Mouse (Mus musculus): ENCODE measurements around the gene Cfap46. TPM values are rescaled to one million over a fixed set of nuclear protein-coding genes. Genes with fewer than 3 reads are reported as not detected.

Cfap46 gene
- polyA plus RNA-seq, 1 experiment from 2014 or later, result 2.9 TPM

GRCm38 (mm10) chr7:139572665-139573064 lies 111.0 kb downstream of the Cfap46 start:
- Histone ChIP-seq H3K4me2 (ENCODE audit: low read depth, low read length) (no peak overlapping the region), H3K4me3 (ENCODE audit: low read depth, low read length) (no peak overlapping the region), H3K9me3 (ENCODE audit: control insufficient read depth, low read length) (no peaks in the 10 kb centered on the region), H3K4me1 (ENCODE audit: control insufficient read depth, insufficient read depth, low read length) (no peaks in the 10 kb centered on the region), H3K27ac (ENCODE audit: low read depth, low read length) (no peak overlapping the region), H3K27me3 (ENCODE audit: control insufficient read depth, insufficient read depth, low read length) (peaks cover 36% of the 10 kb centered on the region), H3K9ac (replicated peaks; ENCODE audit: low read depth, low read length) (no peak overlapping the region), H3K36me3 (ENCODE audit: control insufficient read depth, insufficient read depth, low read length) (no peaks in the 10 kb centered on the region)
- WGBS, result 83% methylated on average over 3 of the region's 3 CpGs
- no peak for ATAC-seq (ENCODE audit: low read depth)

GRCm38 (mm10) chr7:139570788-139571187 lies 112.8 kb downstream of the Cfap46 start:
- H3K4me2 ChIP-seq (ENCODE audit: low read depth, low read length), result no peak overlapping the region
- no peak overlapping the region for H3K4me3 ChIP-seq (ENCODE audit: low read depth, low read length)
- H3K27me3 ChIP-seq (ENCODE audit: control insufficient read depth, insufficient read depth, low read length), result peaks cover 21% of the 10 kb centered on the region
- H3K36me3 ChIP-seq (ENCODE audit: control insufficient read depth, insufficient read depth, low read length), result no peaks in the 10 kb centered on the region
- WGBS, result 96% methylated on average over 5 of the region's 5 CpGs
- no peak overlapping the region for H3K9ac ChIP-seq (replicated peaks; ENCODE audit: low read depth, low read length)
- no peak for ATAC-seq (ENCODE audit: low read depth)
- no peak overlapping the region for H3K27ac ChIP-seq (ENCODE audit: low read depth, low read length)
- H3K4me1 ChIP-seq (ENCODE audit: control insufficient read depth, insufficient read depth, low read length), result no peaks in the 10 kb centered on the region
- no peaks in the 10 kb centered on the region for H3K9me3 ChIP-seq (ENCODE audit: control insufficient read depth, low read length)

DNA sequence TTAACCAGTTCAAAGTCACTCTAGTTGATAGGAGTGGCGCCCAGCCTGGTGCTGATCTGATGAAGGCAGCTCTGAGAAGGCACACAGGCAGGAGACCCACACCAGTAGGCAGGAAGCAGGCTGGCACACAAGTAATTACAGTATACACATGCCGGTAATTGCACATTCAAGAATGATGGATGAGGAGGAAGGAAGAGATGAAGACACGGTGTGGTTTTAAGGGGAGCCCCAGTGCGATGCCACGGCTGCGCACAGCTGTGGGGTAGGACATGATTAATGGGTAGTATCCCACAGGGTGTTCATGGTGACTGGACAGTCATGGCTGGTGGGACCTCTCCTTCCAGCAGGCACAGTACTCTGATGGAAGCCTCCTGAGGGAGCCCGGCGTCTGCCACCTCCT lies 117.1 kb downstream of the Cfap46 start:
- no peaks in the 10 kb centered on the region for H3K9me3 ChIP-seq (ENCODE audit: control insufficient read depth, low read length)
- H3K9ac ChIP-seq (replicated peaks; ENCODE audit: low read depth, low read length), result no peak overlapping the region
- H3K27me3 ChIP-seq (ENCODE audit: control insufficient read depth, insufficient read depth, low read length), result peaks cover 12% of the 10 kb centered on the region
- no peak overlapping the region for H3K4me3 ChIP-seq (ENCODE audit: low read depth, low read length)
- WGBS, result 52% methylated on average over 8 of the region's 8 CpGs
- no peak overlapping the region for H3K27ac ChIP-seq (ENCODE audit: low read depth, low read length)
- H3K36me3 ChIP-seq (ENCODE audit: control insufficient read depth, insufficient read depth, low read length), result no peaks in the 10 kb centered on the region
- no peak; the same call in 1 of the 2 replicates for ATAC-seq (ENCODE audit: low read depth)
- H3K4me1 ChIP-seq (ENCODE audit: control insufficient read depth, insufficient read depth, low read length), result no peaks in the 10 kb centered on the region
- no peak overlapping the region for H3K4me2 ChIP-seq (ENCODE audit: low read depth, low read length)

GRCm38 (mm10) chr7:139565998-139566397 lies 117.6 kb downstream of the Cfap46 start:
- Histone ChIP-seq H3K9ac (replicated peaks; ENCODE audit: low read depth, low read length) (no peak overlapping the region), H3K4me1 (ENCODE audit: control insufficient read depth, insufficient read depth, low read length) (no peaks in the 10 kb centered on the region), H3K36me3 (ENCODE audit: control insufficient read depth, insufficient read depth, low read length) (no peaks in the 10 kb centered on the region), H3K4me2 (ENCODE audit: low read depth, low read length) (no peak overlapping the region), H3K9me3 (ENCODE audit: control insufficient read depth, low read length) (no peaks in the 10 kb centered on the region), H3K27ac (ENCODE audit: low read depth, low read length) (no peak overlapping the region), H3K4me3 (ENCODE audit: low read depth, low read length) (no peak overlapping the region), H3K27me3 (ENCODE audit: control insufficient read depth, insufficient read depth, low read length) (peaks cover 8% of the 10 kb centered on the region)
- 65% methylated on average over 6 of the region's 6 CpGs for WGBS
- ATAC-seq (ENCODE audit: low read depth), result no peak

DNA sequence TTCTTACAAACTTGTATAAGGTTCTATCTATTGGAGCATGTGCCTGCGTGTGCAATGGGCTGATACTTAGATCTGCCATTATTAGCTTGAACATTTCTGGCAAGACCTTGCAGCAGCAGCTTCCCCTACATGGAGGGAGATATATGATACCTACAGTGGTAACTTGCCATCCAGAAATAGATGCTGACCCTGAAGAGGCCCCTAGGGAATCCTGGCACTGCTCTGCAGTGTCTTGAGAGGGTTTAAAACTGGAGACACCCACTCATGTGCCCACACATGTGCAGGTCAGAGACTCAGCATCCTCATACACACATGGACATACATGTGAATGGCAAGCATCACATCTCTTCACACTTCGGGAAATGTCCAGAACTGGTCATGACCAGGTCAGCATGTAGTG lies 119.5 kb downstream of the Cfap46 start:
- no peaks in the 10 kb centered on the region for H3K36me3 ChIP-seq (ENCODE audit: control insufficient read depth, insufficient read depth, low read length)
- no peak overlapping the region for H3K4me3 ChIP-seq (ENCODE audit: low read depth, low read length)
- no peak overlapping the region for H3K9ac ChIP-seq (replicated peaks; ENCODE audit: low read depth, low read length)
- no peak overlapping the region for H3K4me2 ChIP-seq (ENCODE audit: low read depth, low read length)
- ATAC-seq (ENCODE audit: low read depth), result no peak
- H3K27ac ChIP-seq (ENCODE audit: low read depth, low read length), result no peak overlapping the region
- H3K27me3 ChIP-seq (ENCODE audit: control insufficient read depth, insufficient read depth, low read length), result peaks cover 4% of the 10 kb centered on the region; the same call in 1 of the 2 replicates
- WGBS, result 94% methylated on average over 2 of the region's 2 CpGs
- no peaks in the 10 kb centered on the region for H3K4me1 ChIP-seq (ENCODE audit: control insufficient read depth, insufficient read depth, low read length)
- H3K9me3 ChIP-seq (ENCODE audit: control insufficient read depth, low read length), result no peaks in the 10 kb centered on the region

DNA sequence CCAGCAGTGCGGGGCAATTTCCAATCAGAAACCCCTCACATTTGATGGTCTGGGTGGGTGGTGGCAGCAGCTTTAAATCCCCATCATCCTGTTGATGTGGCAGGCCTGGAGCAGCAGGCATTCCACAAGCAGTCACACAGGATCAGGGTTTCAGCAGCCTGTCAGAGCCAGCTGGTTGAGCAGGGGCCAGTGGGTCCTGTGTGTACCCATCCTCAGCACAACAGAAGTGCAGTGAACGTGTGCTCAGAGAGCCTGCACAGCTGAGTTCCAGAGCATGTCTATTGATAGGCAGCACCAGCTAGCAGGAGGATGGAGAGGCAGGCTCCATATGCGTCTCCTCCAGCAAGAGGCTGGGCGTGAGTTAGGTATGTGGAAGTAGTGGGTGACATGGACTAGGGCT lies 120.2 kb downstream of the Cfap46 start:
- Histone ChIP-seq H3K9me3 (ENCODE audit: control insufficient read depth, low read length) (no peaks in the 10 kb centered on the region), H3K4me3 (ENCODE audit: low read depth, low read length) (no peak overlapping the region), H3K27me3 (ENCODE audit: control insufficient read depth, insufficient read depth, low read length) (peaks cover 4% of the 10 kb centered on the region), H3K4me2 (ENCODE audit: low read depth, low read length) (no peak overlapping the region), H3K27ac (ENCODE audit: low read depth, low read length) (no peak overlapping the region), H3K9ac (replicated peaks; ENCODE audit: low read depth, low read length) (no peak overlapping the region), H3K36me3 (ENCODE audit: control insufficient read depth, insufficient read depth, low read length) (no peaks in the 10 kb centered on the region), H3K4me1 (ENCODE audit: control insufficient read depth, insufficient read depth, low read length) (no peaks in the 10 kb centered on the region)
- 79% methylated on average over 4 of the region's 4 CpGs for WGBS
- ATAC-seq (ENCODE audit: low read depth), result no peak

DNA sequence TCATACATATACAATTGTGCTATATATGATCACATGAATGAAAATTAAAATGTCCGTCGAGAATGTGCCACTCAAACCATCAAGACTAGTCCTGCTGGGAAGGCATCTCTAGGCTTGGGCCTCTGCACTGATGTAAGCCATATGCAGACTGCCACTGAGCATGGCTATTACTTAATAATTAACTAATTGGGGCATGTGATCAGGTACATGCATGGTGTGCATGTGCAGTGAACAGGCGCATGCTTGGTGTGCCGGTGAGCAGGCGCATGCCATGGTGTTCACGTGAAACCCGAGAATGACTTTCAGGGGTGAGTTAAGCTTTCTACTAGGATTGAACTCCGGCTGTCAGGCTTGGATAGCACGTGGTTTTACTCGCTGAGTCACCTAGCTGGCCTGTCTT lies 124.0 kb downstream of the Cfap46 start:
- Histone ChIP-seq H3K4me2 (ENCODE audit: low read depth, low read length) (no peak overlapping the region), H3K4me1 (ENCODE audit: control insufficient read depth, insufficient read depth, low read length) (no peaks in the 10 kb centered on the region; the same call in 1 of the 2 replicates), H3K27ac (ENCODE audit: low read depth, low read length) (no peak overlapping the region), H3K27me3 (ENCODE audit: control insufficient read depth, insufficient read depth, low read length) (peaks cover 3% of the 10 kb centered on the region), H3K9ac (replicated peaks; ENCODE audit: low read depth, low read length) (no peak overlapping the region), H3K4me3 (ENCODE audit: low read depth, low read length) (no peak overlapping the region), H3K9me3 (ENCODE audit: control insufficient read depth, low read length) (no peaks in the 10 kb centered on the region), H3K36me3 (ENCODE audit: control insufficient read depth, insufficient read depth, low read length) (no peaks in the 10 kb centered on the region)
- 96% methylated on average over 10 of the region's 10 CpGs for WGBS
- no peak for ATAC-seq (ENCODE audit: low read depth)

DNA sequence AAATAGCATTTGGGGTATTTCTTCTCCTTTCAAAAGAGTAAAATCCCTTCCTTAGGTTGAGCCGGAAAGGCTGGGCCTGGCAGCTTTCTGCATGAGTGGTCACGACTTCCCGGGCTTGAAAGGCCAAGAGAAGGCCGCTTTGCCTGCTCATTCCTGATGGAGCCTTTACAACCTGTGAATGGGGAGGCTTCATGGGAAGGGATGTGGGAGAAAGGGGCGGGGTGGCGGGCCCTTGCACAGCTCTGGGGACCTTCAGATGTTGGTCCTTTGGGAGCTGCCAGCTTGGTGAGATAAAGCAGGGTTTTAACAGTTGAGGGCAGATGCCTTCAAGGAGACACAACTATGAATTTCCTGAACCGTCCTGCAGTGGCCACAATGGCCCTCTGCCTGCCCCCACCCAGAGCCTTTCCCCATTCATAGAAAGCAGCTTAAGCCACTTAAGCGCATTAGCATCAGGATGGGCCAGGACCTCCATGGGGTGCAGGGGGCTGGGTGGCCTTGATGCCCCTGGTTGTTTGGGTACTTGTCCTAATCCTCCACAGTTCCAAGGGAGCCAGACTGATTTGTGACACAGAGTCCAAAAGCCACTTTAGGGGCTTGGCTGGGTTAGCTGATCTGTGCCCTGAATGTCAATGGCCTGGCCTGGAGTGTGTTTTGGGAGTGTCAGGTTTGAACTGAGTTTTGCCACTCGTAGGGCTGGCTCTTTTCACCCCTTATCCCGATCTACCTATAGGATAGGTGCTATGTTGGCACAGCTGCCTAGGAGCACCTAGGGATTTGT lies 126.7 kb downstream of the Cfap46 start:
- ATAC-seq (ENCODE audit: low read depth), result no peak
- no peak overlapping the region for H3K4me2 ChIP-seq (ENCODE audit: low read depth, low read length)
- H3K4me1 ChIP-seq (ENCODE audit: control insufficient read depth, insufficient read depth, low read length), result no peaks in the 10 kb centered on the region; the same call in 1 of the 2 replicates
- no peak overlapping the region for H3K4me3 ChIP-seq (ENCODE audit: low read depth, low read length)
- H3K27me3 ChIP-seq (ENCODE audit: control insufficient read depth, insufficient read depth, low read length), result peaks cover 12% of the 10 kb centered on the region; the same call in 1 of the 2 replicates
- WGBS, result 31% methylated on average over 10 of the region's 10 CpGs
- no peak overlapping the region for H3K27ac ChIP-seq (ENCODE audit: low read depth, low read length)
- H3K9me3 ChIP-seq (ENCODE audit: control insufficient read depth, low read length), result no peaks in the 10 kb centered on the region
- no peak overlapping the region for H3K9ac ChIP-seq (replicated peaks; ENCODE audit: low read depth, low read length)
- no peaks in the 10 kb centered on the region for H3K36me3 ChIP-seq (ENCODE audit: control insufficient read depth, insufficient read depth, low read length)

GRCm38 (mm10) chr7:139556331-139556730 lies 127.3 kb downstream of the Cfap46 start:
- Histone ChIP-seq H3K9ac (replicated peaks; ENCODE audit: low read depth, low read length) (no peak overlapping the region), H3K9me3 (ENCODE audit: control insufficient read depth, low read length) (no peaks in the 10 kb centered on the region), H3K4me2 (ENCODE audit: low read depth, low read length) (no peak overlapping the region), H3K4me1 (ENCODE audit: control insufficient read depth, insufficient read depth, low read length) (no peaks in the 10 kb centered on the region; the same call in 1 of the 2 replicates), H3K27ac (ENCODE audit: low read depth, low read length) (no peak overlapping the region), H3K4me3 (ENCODE audit: low read depth, low read length) (no peak overlapping the region), H3K27me3 (ENCODE audit: control insufficient read depth, insufficient read depth, low read length) (peaks cover 16% of the 10 kb centered on the region), H3K36me3 (ENCODE audit: control insufficient read depth, insufficient read depth, low read length) (no peaks in the 10 kb centered on the region)
- no peak for ATAC-seq (ENCODE audit: low read depth)
- 27% methylated on average over 5 of the region's 5 CpGs for WGBS
